ENCODE assay signal across 9 mouse cellular contexts in the genomic region with DNA sequence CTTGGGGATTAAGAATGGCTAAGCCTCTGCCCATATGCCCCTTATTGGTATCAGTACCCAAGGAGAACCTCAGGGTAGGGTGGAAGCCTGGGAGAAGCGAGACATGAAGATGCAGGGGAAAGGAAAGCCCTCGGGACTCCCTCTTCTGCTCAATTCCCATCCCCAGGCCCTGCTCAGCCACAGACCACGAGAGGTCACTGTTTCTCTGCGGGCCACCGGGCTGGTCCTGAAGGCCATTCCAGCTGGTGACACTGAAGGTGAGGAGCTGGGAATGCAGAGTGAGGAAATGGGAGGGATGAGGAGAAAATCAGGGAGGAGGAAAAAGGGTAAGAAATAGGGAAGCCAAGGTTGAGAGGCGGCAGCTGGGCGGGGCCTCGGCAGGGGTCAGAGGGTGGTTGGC. TPM values are rescaled to one million over a fixed set of nuclear protein-coding genes. Genes with fewer than 3 reads are reported as not detected.
A peak's percentile ranks its signal among the peaks of the same experiment; 100 is the strongest.
DNase-seq lines count a peak whose midpoint lies in the region; ATAC-seq and TF ChIP-seq lines count a peak whose summit lies in the region.
"Had no signal": no experiment of that assay in that cellular context is flagged by ENCODE, and none has a peak within 500 bp of the region (broad histone marks: within the 10 kb centered on the region; RNA-seq: fewer than 3 reads in every experiment).

No protein-coding gene starts in this region.

- TF ChIP-seq CTCF in kidney, postnatal 0 days (IDR thresholded peaks at IDR 0.05; ENCODE audit: low read depth) = peak; percentile 84
- peak; percentile 84 for TF ChIP-seq CTCF in stomach, postnatal 0 days (IDR thresholded peaks at IDR 0.05; ENCODE audit: low read depth)

- 0 out of 2 replicates have a peak, but pooled peaks cover 6% of the 10 kb centered on the region for H3K4me1 ChIP-seq in neural tube, embryonic 15.5 days
- H3K4me1 ChIP-seq in kidney, postnatal 0 days (replicated peaks; ENCODE audit: insufficient read depth, low read length) = no peaks in the 10 kb centered on the region
- H3K4me1 ChIP-seq in stomach, postnatal 0 days (replicated peaks; ENCODE audit: control insufficient read depth, insufficient read depth) = no peaks in the 10 kb centered on the region

- peak; percentile 31 to 44 for DNase-seq in cerebellum, adult 18-20 months
- no peak for DNase-seq in cerebellum, adult 11-12 months
- DNase-seq in neural tube, embryonic 10.5 days (ENCODE audit: extremely low spot score, low spot score) = peak; percentile 40
- DNase-seq in kidney, postnatal 0 days (ENCODE audit: low spot score) = peak; percentile 70
- peak; percentile 58 for DNase-seq in stomach, postnatal 0 days (ENCODE audit: low spot score)
- DNase-seq in left cerebral cortex, adult 9 months (ENCODE audit: low spot score in 2 of 2) = no peak
- DNase-seq in frontal cortex, adult 2 months (ENCODE audit: extremely low spot score in 1 of 2, low spot score in 1 of 2) = no peak

- no peak overlapping the region for H3K27ac ChIP-seq in neural tube, embryonic 15.5 days (replicated peaks)
- no peak overlapping the region for H3K27ac ChIP-seq in kidney, postnatal 0 days
- H3K27ac ChIP-seq in stomach, postnatal 0 days (replicated peaks) = no peak overlapping the region

- 13% methylated on average over 8 of the region's 8 CpGs for WGBS in neural tube, embryonic 15.5 days
- 9% methylated on average over 8 of the region's 8 CpGs for WGBS in kidney, postnatal 0 days
- WGBS in stomach, postnatal 0 days = 20% methylated on average over 8 of the region's 8 CpGs

- no peak overlapping the region for H3K4me2 ChIP-seq in neural tube, embryonic 15.5 days
- no peak overlapping the region for H3K4me2 ChIP-seq in kidney, postnatal 0 days (ENCODE audit: low read length)
- no peak overlapping the region for H3K4me2 ChIP-seq in stomach, postnatal 0 days (replicated peaks; ENCODE audit: low read depth)

- no peak for ATAC-seq in neural tube, embryonic 15.5 days (ENCODE audit: low FRiP score)
- no peak for ATAC-seq in kidney, postnatal 0 days (replicated peaks; ENCODE audit: low FRiP score, low read depth)
- no peak for ATAC-seq in stomach, postnatal 0 days (ENCODE audit: low FRiP score, low TSS enrichment)
- ATAC-seq: inflammation-experienced regulatory T-cells, adult 6 months had no signal

- no peaks in the 10 kb centered on the region for H3K27me3 ChIP-seq in neural tube, embryonic 15.5 days (replicated peaks)
- no peaks in the 10 kb centered on the region for H3K27me3 ChIP-seq in kidney, postnatal 0 days (ENCODE audit: insufficient read depth, low read length)
- H3K27me3 ChIP-seq in stomach, postnatal 0 days (ENCODE audit: control insufficient read depth, insufficient read depth, low read length) = no peaks in the 10 kb centered on the region

- no peak overlapping the region for H3K9ac ChIP-seq in neural tube, embryonic 15.5 days (replicated peaks)
- no peak overlapping the region for H3K9ac ChIP-seq in kidney, postnatal 0 days (ENCODE audit: low read depth, low read length)
- H3K9ac ChIP-seq in stomach, postnatal 0 days (ENCODE audit: low read length) = no peak overlapping the region

- H3K4me3 ChIP-seq in neural tube, embryonic 15.5 days (replicated peaks) = no peak overlapping the region
- H3K4me3 ChIP-seq in kidney, postnatal 0 days (replicated peaks; ENCODE audit: low read depth, low read length) = no peak overlapping the region
- no peak overlapping the region for H3K4me3 ChIP-seq in stomach, postnatal 0 days (ENCODE audit: low read depth, low read length)

- TF ChIP-seq EP300 in stomach, postnatal 0 days (optimal IDR thresholded peaks at IDR 0.05) = no peak

- no peaks in the 10 kb centered on the region for H3K36me3 ChIP-seq in neural tube, embryonic 15.5 days
- H3K36me3 ChIP-seq in kidney, postnatal 0 days (ENCODE audit: insufficient read depth, low read length) = no peaks in the 10 kb centered on the region
- H3K36me3 ChIP-seq in stomach, postnatal 0 days (ENCODE audit: control insufficient read depth, insufficient read depth, low read length) = no peaks in the 10 kb centered on the region

- H3K9me3 ChIP-seq in neural tube, embryonic 15.5 days (replicated peaks) = no peaks in the 10 kb centered on the region
- H3K9me3 ChIP-seq in kidney, postnatal 0 days (replicated peaks; ENCODE audit: low read length) = no peaks in the 10 kb centered on the region
- no peaks in the 10 kb centered on the region for H3K9me3 ChIP-seq in stomach, postnatal 0 days (ENCODE audit: control insufficient read depth, low read length)

RNA-seq across cellular contexts. Expression of gene Mfsd6l, which starts 11.4 kb away (rescaled TPM):
- polyA plus RNA-seq in neural tube, embryonic 15.5 days (2015; fragmentation: Nextera tagmentation; extraction: Ambion mirVana) = 0.23 TPM in 1 of 2 replicates, not detected in the other
- 4.3 and 4.7 TPM in 2 replicates for polyA plus RNA-seq in kidney, postnatal 0 days (2015; fragmentation: Nextera tagmentation; extraction: Ambion mirVana)
- 3.7 and 3.9 TPM in 2 replicates for polyA plus RNA-seq in stomach, postnatal 0 days (2015; fragmentation: Nextera tagmentation; extraction: Ambion mirVana)
- 0.08 TPM in 1 of 2 replicates, not detected in the other for polyA plus RNA-seq in frontal cortex, adult 2 months (2012; rRNA removed)
- polyA plus RNA-seq: inflammation-experienced regulatory T-cells, adult 6 months had no signal

RNA-seq across cellular contexts. Expression of gene Pik3r6, which starts 41.7 kb away (rescaled TPM):
- polyA plus RNA-seq in neural tube, embryonic 15.5 days (2015; fragmentation: Nextera tagmentation; extraction: Ambion mirVana) = 1.9 and 3.0 TPM in 2 replicates
- polyA plus RNA-seq in kidney, postnatal 0 days (2015; fragmentation: Nextera tagmentation; extraction: Ambion mirVana) = 3.9 and 4.2 TPM in 2 replicates
- 1.3 and 1.8 TPM in 2 replicates for polyA plus RNA-seq in stomach, postnatal 0 days (2015; fragmentation: Nextera tagmentation; extraction: Ambion mirVana)
- polyA plus RNA-seq in frontal cortex, adult 2 months (2012; rRNA removed) = 2.8 and 2.9 TPM in 2 replicates
- polyA plus RNA-seq: inflammation-experienced regulatory T-cells, adult 6 months had no signal

RNA-seq across cellular contexts. Expression of gene Ccdc42, which starts 42.3 kb away (rescaled TPM):
- polyA plus RNA-seq in neural tube, embryonic 15.5 days (2015; fragmentation: Nextera tagmentation; extraction: Ambion mirVana) = 0.20 TPM in 1 of 2 replicates, not detected in the other
- 2.9 and 3.0 TPM in 2 replicates for polyA plus RNA-seq in kidney, postnatal 0 days (2015; fragmentation: Nextera tagmentation; extraction: Ambion mirVana)
- polyA plus RNA-seq in stomach, postnatal 0 days (2015; fragmentation: Nextera tagmentation; extraction: Ambion mirVana) = not detected in 2 replicates
- 0.95 and 0.98 TPM in 2 replicates for polyA plus RNA-seq in frontal cortex, adult 2 months (2012; rRNA removed)
- polyA plus RNA-seq: inflammation-experienced regulatory T-cells, adult 6 months had no signal

Comparison
In these comparisons a context has a peak if more than half of its experiments do, and no peak if none do; other contexts are left out.
1. DNase-seq: peak in cerebellum, adult 18-20 months (2 of 2), neural tube, embryonic 10.5 days (single experiment), kidney, postnatal 0 days (single experiment) and stomach, postnatal 0 days (single experiment); none in cerebellum, adult 11-12 months (single experiment), left cerebral cortex, adult 9 months (0 of 2) and frontal cortex, adult 2 months (0 of 2).